Mouse (Mus musculus) myocyte (in vitro differentiated cells): ENCODE data around the gene Rapgef6.

ENCODE experiments used
- CEBPB ChIP-seq: IDR thresholded peaks from 2 replicates; pipeline ENCODE4 v1.6.1; 2011; ENCODE audit warnings: mild to moderate bottlenecking, moderate library complexity; ENCODE audit not compliant: poor library complexity, insufficient read depth, severe bottlenecking
- MAX ChIP-seq: IDR thresholded peaks from one replicate; pipeline ENCODE4 v1.6.1; 2011; ENCODE audit warnings: low read depth, mild to moderate bottlenecking, control low read depth
- MYOD1 ChIP-seq, 3 experiments: IDR thresholded peaks; one replicate each; pipeline ENCODE4 v1.6.1; 2011; ENCODE audit warnings: control low read depth in 2 of 3, low read depth in 2 of 3, mild to moderate bottlenecking in 2 of 3, moderate library complexity in 1 of 3; ENCODE audit not compliant: insufficient read length in 2 of 3, control insufficient read depth in 1 of 3
- POLR2A ChIP-seq: IDR thresholded peaks from one replicate; pipeline ENCODE4 v1.6.1; 2011; ENCODE audit warnings: low read depth, mild to moderate bottlenecking, control low read depth, moderate library complexity; ENCODE audit not compliant: insufficient read length
- TCF12 ChIP-seq: IDR thresholded peaks from one replicate; pipeline ENCODE4 v1.6.1; 2011; ENCODE audit warnings: mild to moderate bottlenecking, control low read depth; ENCODE audit not compliant: poor library complexity, insufficient read depth, severe bottlenecking
- USF1 ChIP-seq: IDR thresholded peaks from one replicate; pipeline ENCODE4 v1.6.1; 2011; ENCODE audit warnings: low read depth, mild to moderate bottlenecking, control low read depth, moderate library complexity

- TF ChIP-seq MYOD1 (IDR thresholded peaks at IDR 0.05; ENCODE audit: control insufficient read depth in 1 of 3, insufficient read length in 2 of 3, low read depth in 2 of 3) (no peak), POLR2A (no peak), CEBPB (no peak), TCF12 (no peak), USF1 (no peak), MAX (no peak)
These were observed 167.5 kb downstream of the Rapgef6 start for GRCm38 (mm10) chr11:54690171-54690570.
